Mouse (Mus musculus) embryonic fibroblast, embryonic 13.5 days (primary cell): Measurements from ENCODE around the gene Mroh3.

Experiments used
- CTCF ChIP-seq: IDR thresholded peaks from 2 replicates; pipeline ENCODE4 v1.5.1; 2011; ENCODE audit warnings: mild to moderate bottlenecking, control low read depth, low read length, moderate library complexity, borderline replicate concordance; ENCODE audit not compliant: insufficient read depth
- POLR2A ChIP-seq: IDR thresholded peaks from 2 replicates; pipeline ENCODE4 v1.6.1; 2011; ENCODE audit warnings: low read depth, mild to moderate bottlenecking, control low read depth, low read length, moderate library complexity

GRCm38 (mm10) chr1:136172696-136173095, 39.9 kb downstream of the Mroh3 start:
- TF ChIP-seq POLR2A = no peak
- TF ChIP-seq CTCF = no peak
